Mouse (Mus musculus): ENCODE data around the gene Olfr58.
"Not testable (repeated sequence)": the region's sequence is repeated elsewhere in the genome, so short reads cannot be mapped to it uniquely, and the experiment has no call there.

Olfr58 gene

DNA sequence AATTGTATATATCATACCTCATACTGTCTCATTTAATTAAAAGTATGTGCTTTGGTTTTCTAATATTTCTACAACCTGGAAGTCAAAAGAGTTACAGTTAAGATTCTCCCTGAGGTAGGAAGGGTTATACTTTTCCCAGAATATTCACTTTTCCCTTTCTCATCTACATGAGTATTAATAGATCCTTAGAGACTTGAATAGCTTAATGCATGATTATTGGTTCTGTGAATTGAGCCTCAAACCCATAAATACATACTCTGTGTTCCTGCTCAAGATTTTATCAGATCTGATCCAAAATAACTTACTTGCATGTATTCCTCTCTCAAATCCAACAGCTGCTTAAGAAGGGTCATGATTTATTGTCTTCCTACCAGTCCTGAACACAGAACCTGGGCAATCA is at the start of gene Olfr58:
TSS of gene Olfr58 (plus strand) at position 301 of the 400 bp plus-strand sequence.
- DNase-seq (ENCODE audit: low read depth in 2 of 2, low spot score in 2 of 2), result no peak

DNA sequence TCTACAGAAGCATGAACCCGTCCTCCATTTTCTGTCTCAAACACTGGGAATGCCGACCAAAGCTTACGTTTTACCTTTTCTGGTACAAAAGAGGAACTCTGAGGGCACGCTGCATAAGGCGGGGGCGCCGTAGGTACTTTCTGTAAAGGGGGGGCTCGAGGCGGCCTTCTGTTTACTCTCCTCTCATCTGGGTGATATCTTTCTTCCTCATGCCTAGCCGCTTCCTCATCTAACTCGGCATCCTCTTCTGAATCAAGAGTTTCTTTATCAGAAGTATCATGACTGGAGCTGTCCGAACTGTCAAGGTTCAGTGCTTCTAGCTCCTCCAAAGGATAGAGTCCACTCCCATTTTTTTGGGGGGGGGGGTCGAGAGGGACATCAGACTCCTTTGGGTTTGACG is 10.9 kb upstream of the Olfr58 start:
- no peak for DNase-seq (ENCODE audit: low read depth in 2 of 2, low spot score in 2 of 2)

DNA sequence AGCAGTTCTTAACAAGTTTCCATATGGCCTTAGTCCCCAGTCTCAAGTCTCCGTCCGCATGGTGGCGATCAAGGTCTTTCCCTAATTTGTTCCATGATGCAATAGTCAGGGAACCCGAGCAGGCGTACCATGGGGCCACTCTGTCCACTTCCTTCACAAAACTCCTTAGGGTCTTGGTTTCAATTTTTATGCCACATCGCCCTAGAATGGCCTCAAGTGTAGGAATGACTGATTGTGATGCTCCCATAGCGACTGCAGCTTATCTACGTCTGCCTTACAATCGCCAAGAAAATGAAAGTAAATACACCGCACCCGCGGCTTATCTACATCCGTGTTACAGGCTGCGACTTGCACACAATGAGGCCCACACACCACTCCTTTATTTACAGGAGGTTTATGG is 10.4 kb upstream of the Olfr58 start:
- DNase-seq (ENCODE audit: low read depth in 2 of 2, low spot score in 2 of 2), result no peak

DNA sequence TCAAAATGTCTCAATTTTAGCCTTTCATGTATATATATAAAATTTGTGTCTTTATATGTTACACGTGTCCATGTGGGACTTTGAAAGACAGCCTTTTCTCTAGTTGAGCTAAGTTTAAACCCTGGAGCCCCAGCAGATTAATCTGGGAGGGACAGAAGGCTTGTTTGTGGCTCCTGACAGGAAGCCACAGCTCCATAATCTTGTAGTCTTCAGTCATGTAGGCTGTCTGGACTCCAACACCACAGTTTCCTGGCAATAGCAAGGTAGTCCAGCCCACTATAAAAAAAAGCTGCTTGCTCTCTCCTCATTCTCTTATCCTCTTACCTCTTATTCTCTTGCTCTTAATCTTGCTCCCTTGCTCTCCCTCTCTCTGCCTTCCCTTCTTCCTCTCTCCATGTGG is 22.9 kb downstream of the Olfr58 start:
- DNase-seq (ENCODE audit: low read depth in 2 of 2, low spot score in 2 of 2), result no peak

DNA sequence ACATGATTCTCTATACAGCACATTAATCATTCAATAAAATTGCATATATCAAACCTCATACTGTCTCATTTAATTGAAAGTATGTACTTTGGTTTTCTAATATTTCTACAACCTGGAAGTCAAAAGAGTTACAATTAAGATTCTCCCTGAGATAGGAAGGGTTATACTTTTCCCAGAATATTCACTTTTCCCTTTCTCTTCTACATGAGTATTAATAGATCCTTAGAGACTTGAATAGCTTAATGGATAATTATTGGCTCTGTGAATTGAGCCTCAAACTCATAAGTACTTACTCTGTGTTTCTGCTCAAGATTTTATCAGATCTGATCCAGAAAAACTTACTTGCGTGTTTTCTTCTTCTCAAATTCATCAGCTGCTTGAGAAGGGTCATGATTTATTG is 24.5 kb downstream of the Olfr58 start, which contains the start of gene Olfr859:
TSS of gene Olfr859 (plus strand) at position 301 of the 400 bp plus-strand sequence.
- not testable (repeated sequence) for DNase-seq (ENCODE audit: low read depth in 2 of 2, low spot score in 2 of 2)
